Mouse (Mus musculus) midbrain, embryonic 13.5 days (tissue): Measurements from ENCODE around the gene Gm5868. TPM values are rescaled to one million over a fixed set of nuclear protein-coding genes. Genes with fewer than 3 reads are reported as not detected.
"Not testable (repeated sequence)": the region's sequence is repeated elsewhere in the genome, so short reads cannot be mapped to it uniquely, and the experiment has no call there.

Source experiments
- ATAC-seq: fragments of 200-750 bp; cut with Nextera tagmentation; 2 replicates; pipeline ENCODE4 v1.8.0; 2017; ENCODE audit warnings: mild to moderate bottlenecking, moderate TSS enrichment, moderate library complexity
- H3K27ac ChIP-seq: fragments of 300-500 bp; sonication (generic); 2 replicates; pipeline ENCODE4 v1.5.1; 2015; ENCODE audit warnings: inconsistent platforms, mild to moderate bottlenecking, moderate library complexity
- H3K27me3 ChIP-seq: fragments of 300-500 bp; sonication (generic); 2 replicates; pipeline ENCODE4 v1.6.1; 2015; ENCODE audit warnings: mild to moderate bottlenecking, inconsistent platforms
- H3K36me3 ChIP-seq: fragments of 300-500 bp; sonication (generic); 2 replicates; pipeline ENCODE4 v1.6.1; 2015; ENCODE audit warnings: mild to moderate bottlenecking, inconsistent platforms
- H3K4me1 ChIP-seq: fragments of 300-500 bp; sonication (generic); replicated peaks from 2 replicates; pipeline ENCODE4 v1.6.1; 2015; ENCODE audit warnings: inconsistent platforms
- H3K4me2 ChIP-seq: fragments of 300-500 bp; sonication (generic); replicated peaks from 2 replicates; pipeline ENCODE4 v1.6.1; 2015; ENCODE audit warnings: moderate library complexity, mild to moderate bottlenecking, inconsistent platforms
- H3K4me3 ChIP-seq: fragments of 300-500 bp; sonication (generic); replicated peaks from 2 replicates; pipeline ENCODE4 v1.5.1; 2015; ENCODE audit warnings: mild to moderate bottlenecking, inconsistent platforms
- H3K9ac ChIP-seq: fragments of 300-500 bp; sonication (generic); replicated peaks from 2 replicates; pipeline ENCODE4 v1.6.1; 2015; ENCODE audit warnings: mild to moderate bottlenecking, inconsistent platforms
- H3K9me3 ChIP-seq: fragments of 300-500 bp; sonication (generic); 2 replicates; pipeline ENCODE4 v1.6.1; 2016; ENCODE audit warnings: mild to moderate bottlenecking, inconsistent platforms
- WGBS: fragments of 180-500 bp; shearing (Covaris S2); methylation state at CpG from one replicate; pipeline ENCODE4 v1.1.7; 2015; 5-methylcytosine and 5-hydroxymethylcytosine counted together
- polyA plus RNA-seq: library from polyadenylated mRNA; unstranded; fragments of >200 nt; fragmentation: Nextera tagmentation; extraction: Ambion mirVana; gene quantifications from 2 replicates; pipeline ENCODE4 v1.2.1, GENCODE M21; 2015

The Gm5868 gene
- polyA plus RNA-seq, 1 experiment from 2014 or later: 5.9 TPM

DNA sequence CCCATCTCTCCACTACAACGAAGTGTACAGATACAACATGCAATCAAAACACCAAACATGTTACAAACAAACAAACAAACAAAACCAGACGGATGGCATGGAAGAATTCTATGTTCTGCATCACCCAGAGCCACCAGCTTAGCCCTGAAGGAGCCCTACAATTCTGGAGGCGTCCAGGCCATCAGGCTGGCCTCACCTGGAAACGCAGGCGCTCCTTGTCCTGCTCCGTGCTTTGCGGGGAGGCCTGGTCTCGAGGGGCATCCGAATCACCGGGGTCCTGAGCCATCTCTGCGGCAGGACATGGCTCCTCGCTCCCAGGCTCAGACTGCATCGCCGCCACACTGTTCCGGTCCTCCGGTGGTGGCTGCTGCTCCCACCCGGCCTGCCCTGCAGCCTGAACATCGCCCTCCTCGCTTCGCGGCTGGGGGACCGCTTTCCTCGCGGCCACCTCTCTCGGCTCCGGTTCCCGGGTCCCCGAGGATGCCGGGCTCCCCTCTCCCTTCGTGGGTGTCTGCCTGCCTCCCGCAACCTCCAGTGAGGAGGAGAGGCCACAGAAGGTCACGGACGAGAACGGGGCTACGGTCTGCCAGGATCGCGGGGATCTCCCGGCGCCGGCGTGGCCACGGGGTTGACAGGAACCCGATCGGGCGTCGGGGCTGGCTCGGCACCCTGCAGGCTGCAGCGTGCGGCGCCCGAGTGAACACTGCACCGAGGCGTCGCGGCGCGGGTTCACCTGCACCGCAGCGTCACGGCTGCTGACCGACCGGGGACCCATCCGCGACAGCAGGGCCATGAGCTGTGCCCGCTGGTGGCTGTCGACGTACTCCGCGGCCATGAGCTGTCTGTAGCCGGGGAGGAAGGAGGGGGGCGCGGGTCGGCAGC lies 7.0 kb downstream of the Gm5868 start:
- peak overlapping the region; percentile 68 for H3K9ac ChIP-seq
- H3K4me3 ChIP-seq: peak overlapping the region; percentile 48
- not testable (repeated sequence) for H3K9me3 ChIP-seq, H3K4me1 ChIP-seq, H3K27me3 ChIP-seq, H3K27ac ChIP-seq, H3K36me3 ChIP-seq
- peak overlapping the region; percentile 75 for H3K4me2 ChIP-seq
- ATAC-seq: peak; percentile 84
- WGBS: 4% methylated on average over 60 of the region's 73 CpGs

DNA sequence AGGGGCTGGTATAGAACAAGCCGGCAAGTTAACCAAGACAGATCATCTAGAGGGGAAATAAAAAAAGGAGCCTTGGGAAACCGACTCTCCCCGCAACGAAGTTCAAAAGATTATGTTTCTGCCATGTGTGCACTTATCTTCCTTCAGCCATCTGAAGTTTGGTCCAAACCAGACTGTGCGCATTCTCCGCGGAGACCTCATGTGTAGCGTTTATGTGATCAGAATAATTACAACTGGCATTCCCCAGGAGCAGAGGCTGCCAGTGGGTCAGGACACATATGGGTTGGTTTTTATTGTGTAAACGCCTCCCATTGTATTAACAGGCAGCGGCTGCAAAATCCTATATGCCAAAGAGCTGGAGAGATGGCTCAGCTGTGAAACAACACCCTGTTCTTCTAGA lies 7.8 kb downstream of the Gm5868 start:
- H3K4me1 ChIP-seq, H3K27me3 ChIP-seq, H3K4me3 ChIP-seq, H3K9ac ChIP-seq, H3K9me3 ChIP-seq, H3K36me3 ChIP-seq, H3K27ac ChIP-seq: not testable (repeated sequence)
- WGBS: 29% methylated on average over 10 of the region's 10 CpGs
- peak overlapping the region; percentile 75; the same call in 1 of the 2 replicates for H3K4me2 ChIP-seq
- ATAC-seq: peak; percentile 41

DNA sequence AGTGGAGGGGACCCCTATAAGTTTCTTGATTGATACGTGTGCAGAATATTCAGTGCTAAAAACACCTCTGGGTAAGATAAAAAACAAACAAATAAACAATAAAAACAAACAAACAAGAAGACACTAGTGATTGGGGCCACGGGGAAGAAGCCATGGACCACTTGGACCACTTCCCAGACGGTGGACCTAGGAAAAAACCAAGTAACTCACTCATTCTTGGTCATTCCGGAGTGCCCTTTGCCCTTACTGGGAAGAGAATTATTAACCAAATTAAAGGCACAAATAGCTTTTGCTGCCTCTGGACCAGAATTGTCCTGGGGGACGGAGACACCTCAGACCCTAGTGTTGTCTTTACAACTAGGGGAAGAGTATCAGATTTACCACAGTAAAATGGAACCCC lies 21.7 kb downstream of the Gm5868 start:
- H3K4me3 ChIP-seq: no peak overlapping the region
- H3K4me2 ChIP-seq: no peak overlapping the region
- H3K9me3 ChIP-seq: peaks cover 2% of the 10 kb centered on the region; the same call in 1 of the 2 replicates
- no peaks in the 10 kb centered on the region for H3K27me3 ChIP-seq
- no peak overlapping the region for H3K9ac ChIP-seq
- no peaks in the 10 kb centered on the region for H3K36me3 ChIP-seq
- H3K27ac ChIP-seq: no peak overlapping the region
- no peaks in the 10 kb centered on the region for H3K4me1 ChIP-seq
- WGBS: 90% methylated on average over 5 of the region's 5 CpGs
- no peak for ATAC-seq

DNA sequence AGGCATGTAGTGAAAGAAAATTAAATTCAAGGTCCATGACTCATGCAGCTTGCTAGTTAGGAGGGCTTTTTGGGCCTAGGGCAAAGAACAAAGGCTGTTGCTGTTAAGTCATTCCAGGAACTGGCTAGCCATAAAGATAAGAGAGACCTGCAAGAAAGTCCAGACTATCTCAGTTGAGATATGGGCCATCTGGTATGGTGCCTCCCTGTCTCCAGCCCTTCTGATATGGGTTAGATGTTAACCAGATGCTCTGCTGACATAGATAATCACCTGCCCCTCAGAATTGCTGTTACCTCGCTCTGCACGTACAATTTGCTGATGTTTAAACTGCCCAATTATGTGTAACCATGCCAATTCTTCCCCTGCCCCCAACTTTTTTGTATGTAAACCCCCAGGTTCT lies 24.2 kb downstream of the Gm5868 start:
- H3K27me3 ChIP-seq, H3K4me3 ChIP-seq, H3K27ac ChIP-seq, ATAC-seq, H3K4me2 ChIP-seq, H3K9ac ChIP-seq, H3K9me3 ChIP-seq, H3K4me1 ChIP-seq, H3K36me3 ChIP-seq: not testable (repeated sequence)
- 97% methylated on average over 2 of the region's 2 CpGs for WGBS

DNA sequence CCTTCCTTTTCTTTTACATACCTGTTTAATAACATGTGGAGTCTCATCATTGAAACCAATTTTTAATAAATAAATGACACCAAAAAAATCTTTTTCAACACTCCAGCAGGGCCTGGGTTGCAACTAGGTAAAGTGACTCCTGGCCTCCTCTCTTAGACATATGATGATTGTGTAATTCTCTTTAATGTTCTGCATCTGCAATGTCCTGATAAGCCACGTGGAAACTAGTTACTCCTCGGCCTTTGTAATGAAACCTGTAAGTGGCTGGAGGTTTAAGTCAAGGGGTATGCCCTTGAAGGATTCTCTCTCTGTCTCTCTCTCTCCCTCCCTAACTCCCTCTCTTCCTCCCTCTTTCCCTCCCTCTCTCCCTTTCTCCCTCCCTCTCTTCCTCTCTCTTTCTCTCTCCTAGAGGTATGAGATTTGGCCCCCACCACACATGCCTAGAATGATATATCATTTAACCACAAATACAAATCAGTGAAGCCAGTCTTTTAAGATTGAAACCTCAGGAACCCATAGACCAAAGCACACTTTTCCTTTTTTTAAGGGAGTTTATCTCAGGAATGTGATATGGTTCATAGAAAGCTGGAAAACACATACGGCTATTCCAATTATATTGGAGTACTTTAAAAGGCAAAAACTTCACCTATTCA lies 26.2 kb downstream of the Gm5868 start:
- no peak overlapping the region for H3K27ac ChIP-seq
- WGBS: 80% methylated on average over 3 of the region's 3 CpGs
- H3K4me2 ChIP-seq: no peak overlapping the region
- H3K9ac ChIP-seq: no peak overlapping the region
- H3K4me1 ChIP-seq: peaks cover 12% of the 10 kb centered on the region
- H3K27me3 ChIP-seq: no peaks in the 10 kb centered on the region
- no peak overlapping the region for H3K4me3 ChIP-seq
- peaks cover 1% of the 10 kb centered on the region; the same call in 1 of the 2 replicates for H3K36me3 ChIP-seq
- no peaks in the 10 kb centered on the region for H3K9me3 ChIP-seq
- no peak for ATAC-seq

DNA sequence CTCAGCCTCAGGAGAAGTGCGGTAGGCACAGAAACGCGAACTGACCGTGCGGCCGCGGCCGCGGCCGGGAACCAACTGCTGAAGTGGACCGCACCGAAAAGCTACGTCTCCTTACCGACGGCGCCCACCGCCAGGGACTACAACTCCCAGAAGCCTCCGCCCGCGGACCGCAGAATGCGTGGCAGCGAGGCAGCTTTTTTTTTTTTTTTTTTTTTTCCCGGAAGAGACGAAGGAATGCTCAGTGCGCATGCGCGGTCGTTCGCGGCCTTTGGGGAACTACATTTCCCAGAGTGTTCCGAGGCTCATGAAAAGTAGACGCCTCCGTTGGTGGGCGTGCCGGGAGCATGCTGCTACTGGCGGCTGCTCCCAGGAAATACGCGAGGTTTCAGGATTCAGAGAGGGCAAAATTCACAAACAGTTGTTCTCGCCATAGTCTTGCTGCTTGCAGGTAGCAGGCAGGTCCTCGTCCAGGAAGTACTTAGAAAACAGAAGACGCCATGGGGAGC lies 27.8 kb downstream of the Gm5868 start, which contains the start of gene Nfxl1:
TSS of gene Nfxl1 (minus strand) at position 141 of the 506 bp plus-strand sequence.
- peaks cover 12% of the 10 kb centered on the region for H3K4me1 ChIP-seq
- H3K9me3 ChIP-seq: no peaks in the 10 kb centered on the region
- peak within 1 kb of the TSS; percentile 80 for H3K27ac ChIP-seq
- peak; percentile 97 for ATAC-seq
- under 1% methylated on average over 42 of the region's 42 CpGs for WGBS
- no peaks in the 10 kb centered on the region for H3K27me3 ChIP-seq
- H3K4me3 ChIP-seq: peak within 1 kb of the TSS; percentile 79
- peak within 1 kb of the TSS; percentile 95 for H3K4me2 ChIP-seq
- peak within 1 kb of the TSS; percentile 91 for H3K9ac ChIP-seq
- peaks cover 10% of the 10 kb centered on the region for H3K36me3 ChIP-seq

DNA sequence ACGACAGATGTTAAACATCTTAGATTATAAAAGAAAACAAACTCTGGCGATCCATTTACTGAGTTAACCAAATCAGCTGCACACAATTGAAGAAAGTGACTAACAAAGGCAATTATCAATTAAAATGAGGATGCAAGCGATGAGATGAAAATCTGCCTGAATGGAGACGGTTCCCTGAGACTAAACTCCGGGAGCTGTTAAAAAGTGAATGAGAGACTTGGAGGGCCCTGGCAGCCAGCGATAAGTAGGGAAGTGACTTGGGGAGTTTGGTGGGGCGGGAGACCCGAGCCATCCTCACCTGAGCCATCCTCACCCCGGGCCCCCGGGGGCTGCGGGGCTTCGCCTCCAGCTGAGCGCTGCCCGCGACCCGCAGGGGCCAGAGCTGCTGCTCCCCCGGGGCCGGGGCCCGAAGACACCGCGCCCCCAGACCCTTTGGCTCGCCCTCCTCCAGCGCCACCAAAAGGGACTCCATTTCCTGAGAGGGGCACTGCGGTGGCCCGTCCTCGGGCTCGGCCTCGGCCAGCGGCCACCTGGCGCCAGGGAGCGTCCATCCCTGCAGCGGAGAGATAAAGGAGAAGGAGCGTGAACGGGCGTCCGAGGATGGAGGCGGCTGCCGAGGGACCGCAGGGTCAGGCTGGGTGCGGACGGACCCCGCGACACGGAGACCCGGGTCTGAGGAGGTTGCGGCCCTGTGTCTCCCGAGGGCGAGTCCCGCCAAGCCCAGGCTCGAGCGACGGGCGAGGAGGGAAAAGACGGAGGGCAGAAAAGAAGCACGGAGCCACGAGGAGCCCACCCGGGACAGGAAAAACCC lies 28.4 kb downstream of the Gm5868 start:
- H3K27me3 ChIP-seq: no peaks in the 10 kb centered on the region
- H3K27ac ChIP-seq: peak overlapping the region; percentile 80
- no peaks in the 10 kb centered on the region for H3K9me3 ChIP-seq
- peaks cover 14% of the 10 kb centered on the region for H3K36me3 ChIP-seq
- under 1% methylated on average over 57 of the region's 57 CpGs for WGBS
- peak overlapping the region; percentile 95 for H3K4me2 ChIP-seq
- H3K4me3 ChIP-seq: peak overlapping the region; percentile 79
- peak; percentile 89 for ATAC-seq
- peak overlapping the region; percentile 91 for H3K9ac ChIP-seq
- peaks cover 12% of the 10 kb centered on the region for H3K4me1 ChIP-seq

DNA sequence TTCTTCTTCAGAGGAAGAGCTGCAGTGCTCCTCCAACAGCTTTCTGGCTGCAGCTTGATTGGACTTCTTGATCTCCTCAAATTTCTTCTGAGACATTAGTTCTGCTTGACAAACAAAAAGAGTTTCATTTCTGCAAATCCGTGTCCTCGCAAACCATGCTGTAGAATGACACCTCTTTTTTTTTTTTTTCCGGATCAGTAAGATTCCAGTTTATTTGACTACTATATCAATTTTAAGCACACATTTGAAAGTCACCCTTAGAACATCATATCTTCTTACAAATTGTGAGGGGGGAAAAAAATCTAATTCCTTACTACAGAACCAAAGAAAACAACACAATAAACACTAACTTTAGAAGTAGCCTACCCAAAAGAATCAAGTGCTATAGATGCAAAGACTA lies 31.1 kb downstream of the Gm5868 start:
- ATAC-seq: no peak
- 84% methylated on average over 3 of the region's 3 CpGs for WGBS
- peaks cover 14% of the 10 kb centered on the region for H3K36me3 ChIP-seq
- H3K27me3 ChIP-seq: no peaks in the 10 kb centered on the region
- no peak overlapping the region for H3K4me3 ChIP-seq
- no peak overlapping the region for H3K4me2 ChIP-seq
- peaks cover 12% of the 10 kb centered on the region for H3K4me1 ChIP-seq
- H3K9me3 ChIP-seq: no peaks in the 10 kb centered on the region
- H3K9ac ChIP-seq: no peak overlapping the region
- no peak overlapping the region for H3K27ac ChIP-seq

DNA sequence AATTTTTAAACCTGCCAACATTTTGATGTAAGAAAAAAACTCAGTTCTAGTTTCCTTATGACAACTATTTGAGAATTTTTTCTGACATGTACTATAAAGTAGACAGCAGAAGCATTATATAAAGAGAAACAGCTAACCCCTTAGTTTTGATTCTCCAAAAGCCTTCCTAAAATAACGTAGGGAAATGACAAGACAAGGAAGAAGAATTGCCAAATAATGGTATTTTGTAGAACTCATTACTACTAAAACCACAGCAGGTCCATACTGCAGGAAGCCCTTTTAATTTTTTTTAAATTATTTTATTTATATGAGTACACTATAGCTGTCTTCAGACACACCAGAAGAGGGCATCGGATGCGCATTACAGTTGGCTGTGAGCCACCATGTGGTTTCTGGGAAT lies 36.1 kb downstream of the Gm5868 start:
- 94% methylated on average over 3 of the region's 3 CpGs for WGBS

More for the DNA sequence above, 36.1 kb downstream of the Gm5868 start:
- Histone ChIP-seq H3K4me3 (no peak overlapping the region), H3K27ac (no peak overlapping the region), H3K27me3 (no peaks in the 10 kb centered on the region), H3K9ac (no peak overlapping the region), H3K4me1 (no peaks in the 10 kb centered on the region), H3K36me3 (peaks cover 18% of the 10 kb centered on the region), H3K9me3 (no peaks in the 10 kb centered on the region), H3K4me2 (no peak overlapping the region)
- no peak for ATAC-seq
